Mouse (Mus musculus): ENCODE results near the gene Ubac2.

DNA sequence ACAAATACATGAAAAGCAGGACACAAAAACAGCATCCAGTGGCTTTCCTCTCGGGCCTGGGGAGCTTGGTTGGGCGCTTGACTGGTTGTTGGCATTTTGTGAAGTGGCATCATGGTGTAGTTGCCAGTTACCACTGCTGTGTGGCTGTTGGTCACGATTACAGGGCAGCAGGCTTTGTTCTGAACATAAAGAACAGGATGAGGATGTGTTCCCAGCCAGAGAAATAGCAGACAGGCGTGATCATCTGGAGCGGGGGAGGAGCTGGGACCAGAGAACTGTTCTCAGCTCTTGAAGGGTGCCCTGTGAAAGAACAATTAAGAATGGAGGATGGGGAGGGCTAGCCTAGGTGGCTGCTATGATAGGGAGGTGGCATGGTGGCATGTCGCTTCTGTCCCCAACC, 48.5 kb downstream of the Ubac2 start:
- TF ChIP-seq POLR2A (IDR thresholded peaks at IDR 0.05; ENCODE audit: borderline replicate concordance, low read depth, low read length) (no peak), CTCF (IDR thresholded peaks at IDR 0.05; ENCODE audit: low read depth, low read length) (no peak)
